Mouse (Mus musculus): ENCODE results near the gene Ifna15.

DNA sequence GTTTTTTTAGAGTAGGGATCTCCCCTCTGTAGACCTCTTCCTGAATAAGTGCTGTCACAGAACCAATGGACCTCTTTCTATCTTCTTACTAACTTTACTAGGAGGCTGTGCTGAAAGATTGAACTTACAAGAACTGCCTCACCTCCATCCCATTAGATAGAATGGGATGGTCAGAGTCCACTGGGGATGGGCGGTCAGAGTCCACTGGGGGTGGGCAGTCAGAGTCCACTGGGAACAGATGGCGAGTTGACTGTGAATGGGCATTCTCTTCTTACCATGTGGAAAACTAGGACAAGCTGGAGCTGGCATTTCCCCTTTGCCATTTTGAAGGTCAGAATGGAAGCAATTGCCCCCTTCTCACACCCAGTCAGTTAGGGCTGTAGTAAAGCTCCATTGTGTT lies 24.5 kb downstream of the Ifna15 start:
- TF ChIP-seq NANOG (IDR thresholded peaks at IDR 0.05; ENCODE audit: borderline replicate concordance, low read length) (no peak), CTCF (conservative IDR thresholded peaks at IDR 0.05; ENCODE audit: low read length) (no peak)
